Mouse (Mus musculus) spleen, postnatal 36 days (tissue): ENCODE data around the gene Ndufs2.

Source experiments
- DNase-seq, 2 experiments: peaks; one replicate each; pipeline ENCODE4 v3.0.0; 2022; ENCODE audit warnings: low spot score in 2 of 2, mixed read lengths in 1 of 2

Ndufs2 gene

DNA sequence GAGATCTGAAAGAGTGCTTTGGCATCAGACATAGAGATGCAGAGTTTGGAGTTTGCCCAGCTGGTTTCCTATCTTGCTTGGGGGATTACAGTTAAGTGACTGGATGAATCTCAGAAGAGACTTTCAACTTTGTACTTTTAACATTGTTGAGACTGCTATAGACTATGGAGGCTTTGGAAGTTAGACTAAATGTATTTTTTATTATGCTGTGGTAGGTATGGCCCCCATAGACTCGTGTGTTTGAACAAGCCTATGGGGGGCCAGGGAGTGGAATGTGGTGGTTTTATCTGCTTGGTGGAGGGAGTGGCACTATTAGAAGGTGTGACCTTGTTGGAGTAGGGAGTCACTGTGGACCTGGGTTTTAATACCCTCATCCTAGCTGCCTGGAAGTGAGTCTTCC lies 51.7 kb downstream of the Ndufs2 start:
- no peak for DNase-seq

DNA sequence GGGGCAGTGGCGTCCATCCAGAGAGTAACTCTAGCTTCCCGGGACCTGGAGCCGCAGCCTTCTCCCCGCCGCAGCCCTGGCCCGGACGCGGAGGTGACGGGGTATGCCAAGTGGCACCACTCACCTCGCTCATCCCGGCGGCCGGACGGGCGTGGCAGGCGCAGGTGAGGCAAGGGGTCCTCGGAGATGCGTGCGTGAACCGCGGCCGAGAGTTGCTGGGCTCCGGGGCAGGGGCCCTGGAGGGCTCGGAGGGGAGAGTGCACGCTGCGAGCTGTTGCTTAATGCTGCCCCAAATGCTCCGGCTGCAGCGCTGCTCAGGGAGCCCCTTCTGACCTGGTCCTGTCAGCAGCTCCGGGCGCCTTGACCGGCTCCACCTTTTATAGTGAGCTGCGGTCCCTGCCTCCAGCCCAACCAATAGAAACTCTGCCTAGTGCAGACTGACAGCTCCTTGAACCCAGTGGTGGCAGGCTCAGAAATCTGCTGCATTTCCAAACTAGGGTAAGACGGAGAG lies 55.2 kb downstream of the Ndufs2 start, which contains the start of gene Pcp4l1:
TSS of gene Pcp4l1 (minus strand) at position 382 of the 511 bp plus-strand sequence.
- peak; percentile 10 to 17 for DNase-seq

DNA sequence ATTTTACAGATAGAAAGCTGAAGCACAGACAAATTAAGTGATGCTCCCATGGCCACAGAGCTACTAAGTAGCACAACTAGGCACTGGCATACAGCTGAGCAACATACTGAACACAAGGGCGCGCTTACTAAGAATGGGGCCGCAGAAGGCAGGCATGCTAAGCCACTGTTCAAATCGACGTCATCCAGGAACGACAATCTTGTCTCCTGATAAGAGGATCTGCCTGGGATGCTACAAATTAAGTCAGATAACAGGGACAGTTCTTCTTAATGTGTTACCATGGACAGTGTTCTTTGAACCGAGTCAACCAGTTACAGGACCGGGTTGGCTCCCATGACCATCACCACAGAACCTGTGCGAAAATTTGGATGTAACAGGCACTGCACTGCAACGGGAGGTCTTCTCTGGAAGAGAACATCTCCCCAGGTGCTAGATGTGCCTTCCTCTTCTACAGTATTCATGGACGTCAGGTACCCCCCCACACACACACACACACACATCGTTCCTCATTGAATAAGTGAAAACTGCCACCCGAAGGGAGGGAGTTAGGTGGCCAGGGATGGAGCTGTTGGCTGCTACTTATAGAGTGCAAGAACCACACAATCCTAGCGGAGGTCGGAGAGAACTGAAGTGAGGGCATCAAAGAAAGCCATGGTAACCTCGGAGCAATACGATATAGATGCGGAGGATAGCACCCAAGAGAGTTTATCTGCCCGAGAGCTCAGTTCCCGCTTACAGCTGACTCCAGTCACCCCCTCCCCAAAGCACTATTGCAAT lies 56.0 kb downstream of the Ndufs2 start:
- no peak for DNase-seq

DNA sequence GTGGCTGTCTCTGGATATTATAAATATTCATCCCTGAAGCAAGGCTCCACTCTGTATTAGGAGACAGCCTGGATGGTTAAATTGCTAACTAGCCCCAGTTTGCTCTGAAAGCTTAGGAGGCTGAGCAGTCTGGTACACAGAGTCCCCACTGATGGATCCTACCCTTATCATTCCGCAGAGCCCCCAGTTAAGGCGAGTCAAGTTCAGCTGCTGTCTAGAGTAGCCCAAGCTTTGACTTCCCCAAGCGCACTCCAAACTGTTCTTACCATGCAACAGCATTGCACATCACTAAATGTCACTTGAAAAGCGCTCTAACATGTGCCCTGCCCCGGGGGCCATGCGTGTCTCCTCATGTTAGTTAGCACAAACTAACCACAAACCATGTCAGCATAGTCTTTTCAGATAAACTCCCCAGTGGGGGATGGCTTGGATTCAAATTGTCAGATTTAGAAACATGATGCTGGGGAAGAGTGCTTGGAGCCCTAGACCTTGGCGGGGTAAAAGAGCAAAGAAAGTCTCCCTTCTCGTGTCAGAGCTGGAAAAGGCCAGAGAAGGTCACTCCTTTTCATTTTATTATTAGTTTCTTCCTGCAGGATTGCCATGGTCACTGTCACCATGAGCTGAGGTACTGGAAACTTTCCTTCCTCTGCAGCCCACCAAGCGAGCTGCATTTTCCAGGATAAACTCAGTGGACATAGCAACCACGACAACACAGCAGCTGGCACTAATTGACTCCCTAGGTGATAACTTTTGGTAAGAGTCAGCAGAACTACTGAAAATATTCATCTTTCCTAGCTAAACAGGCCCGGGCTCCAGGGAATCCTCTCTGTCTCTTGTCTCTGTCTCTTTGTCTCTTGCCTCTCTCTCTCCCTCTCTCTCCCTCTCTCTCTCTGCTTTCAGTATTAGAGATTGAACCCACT lies 57.0 kb downstream of the Ndufs2 start:
- no peak for DNase-seq

DNA sequence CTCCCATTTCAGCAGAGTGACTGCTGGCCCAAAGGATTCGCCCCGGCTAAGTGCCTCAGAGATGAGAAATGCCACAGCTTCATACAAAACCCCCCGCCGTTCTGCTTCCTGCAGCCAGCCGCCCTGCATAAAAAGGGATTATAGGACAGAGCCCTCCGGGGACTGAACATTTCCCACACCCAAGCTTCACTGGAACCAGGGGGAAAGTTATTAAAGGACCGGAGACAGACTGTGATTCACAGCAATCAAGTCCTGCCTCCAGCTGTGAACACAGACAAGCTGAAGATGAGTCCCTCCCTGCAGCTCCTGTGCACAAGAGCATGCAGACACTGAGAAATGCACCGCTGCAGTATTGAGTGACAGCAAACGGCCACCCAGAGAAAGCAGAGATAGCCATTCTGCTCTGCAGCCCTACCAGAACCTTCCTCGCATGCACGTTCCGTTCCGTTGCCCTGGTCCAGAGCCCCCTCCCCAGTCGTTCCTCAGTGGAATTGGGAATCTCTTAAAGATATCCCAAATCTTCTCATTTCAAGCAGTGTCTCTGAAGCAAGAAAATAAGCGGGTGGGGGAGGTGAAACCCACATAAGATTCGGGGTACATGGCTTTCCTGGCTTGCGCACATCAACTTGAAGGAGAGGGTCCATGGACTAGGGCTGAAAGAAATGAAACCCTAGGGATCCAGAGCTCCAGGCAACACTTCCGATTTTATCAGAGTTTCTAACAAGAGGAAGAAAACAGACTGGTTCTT lies 57.9 kb downstream of the Ndufs2 start:
- no peak for DNase-seq

DNA sequence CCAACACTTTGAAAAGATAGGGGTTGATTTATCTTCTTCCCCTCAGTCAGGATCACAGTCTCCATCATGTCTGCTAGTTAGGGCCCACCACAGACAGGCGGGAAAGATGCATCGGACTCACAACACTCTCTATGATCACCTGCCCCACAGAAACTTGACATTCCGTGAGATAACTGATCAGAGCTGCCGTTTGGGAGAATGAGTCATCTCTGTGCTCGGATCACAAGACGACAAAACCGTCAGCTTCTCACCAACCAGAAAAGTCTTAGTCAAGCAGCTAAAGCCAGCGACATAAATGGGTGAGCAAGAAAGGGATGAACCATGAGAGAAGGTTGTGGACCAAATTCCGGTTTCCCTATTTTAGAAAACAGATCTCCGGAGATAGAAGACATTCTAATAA lies 58.9 kb downstream of the Ndufs2 start:
- no peak for DNase-seq

DNA sequence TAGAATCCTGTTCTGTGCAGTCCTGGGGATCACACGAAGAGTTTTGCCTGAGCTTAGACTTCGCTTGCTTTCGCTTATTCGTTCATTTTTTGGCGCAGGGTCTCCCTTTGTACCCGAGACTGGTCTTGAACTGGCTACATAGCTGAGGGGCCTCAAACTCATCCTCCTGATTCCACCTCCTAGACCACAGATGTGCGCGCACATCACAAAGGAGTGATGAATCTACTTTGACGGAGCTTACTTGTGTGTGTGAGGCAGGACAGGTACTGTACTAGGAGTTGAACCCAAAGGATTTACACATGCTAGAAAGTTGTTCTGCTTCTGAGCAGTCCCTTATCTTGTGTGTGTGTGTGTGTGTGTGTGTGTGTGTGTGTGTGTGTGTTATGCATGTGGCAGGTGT lies 60.4 kb downstream of the Ndufs2 start:
- no peak for DNase-seq

DNA sequence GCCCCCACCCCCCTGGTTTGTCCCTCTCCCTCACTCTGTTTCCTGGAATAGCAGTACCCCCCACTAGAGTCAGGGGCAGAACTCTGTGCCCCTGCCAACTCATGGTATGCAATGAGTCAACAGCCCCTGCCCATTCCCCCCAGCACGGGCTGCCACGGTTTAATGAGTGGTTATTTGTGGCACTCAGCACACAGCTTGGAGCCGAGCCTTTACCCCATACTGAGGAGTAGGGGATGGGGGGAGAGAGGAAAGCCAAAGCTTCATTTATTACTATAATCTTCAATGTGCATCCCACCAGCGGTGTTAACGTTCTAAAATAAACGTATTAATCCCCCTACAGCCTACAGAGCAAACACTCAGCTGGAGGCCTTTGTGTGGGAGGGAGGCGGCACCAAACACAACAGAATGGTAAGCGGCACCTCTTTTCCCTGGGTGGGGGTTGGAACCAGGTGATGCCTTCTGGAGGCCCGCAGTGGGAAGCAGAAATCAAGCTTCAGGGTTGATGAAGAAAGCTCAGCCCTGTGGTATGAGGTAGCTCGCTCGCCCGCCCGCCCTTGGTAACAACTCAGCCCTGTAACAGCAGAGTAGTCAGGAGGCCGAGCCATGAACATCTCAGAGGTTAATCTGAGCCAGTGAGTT lies 61.6 kb downstream of the Ndufs2 start:
- DNase-seq: no peak

DNA sequence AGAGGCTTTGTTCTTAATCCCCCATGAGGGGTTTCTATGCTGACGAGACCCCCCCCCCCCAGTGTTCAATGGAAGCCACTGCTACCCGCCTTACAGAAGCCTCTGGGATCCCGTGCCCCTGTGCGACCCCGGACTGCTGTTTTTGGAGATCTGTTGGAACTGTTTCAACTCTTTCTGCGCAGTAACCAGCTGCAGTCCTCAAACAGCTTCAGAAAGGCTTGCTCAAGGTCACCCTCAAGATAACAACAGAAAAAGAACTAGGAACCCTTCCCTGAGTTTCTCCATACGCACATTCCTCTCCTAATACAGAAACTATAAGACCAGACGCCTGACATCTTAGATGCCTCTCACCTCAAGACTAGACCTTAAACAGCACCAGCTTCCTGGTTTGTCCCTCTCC lies 62.1 kb downstream of the Ndufs2 start:
- no peak for DNase-seq

DNA sequence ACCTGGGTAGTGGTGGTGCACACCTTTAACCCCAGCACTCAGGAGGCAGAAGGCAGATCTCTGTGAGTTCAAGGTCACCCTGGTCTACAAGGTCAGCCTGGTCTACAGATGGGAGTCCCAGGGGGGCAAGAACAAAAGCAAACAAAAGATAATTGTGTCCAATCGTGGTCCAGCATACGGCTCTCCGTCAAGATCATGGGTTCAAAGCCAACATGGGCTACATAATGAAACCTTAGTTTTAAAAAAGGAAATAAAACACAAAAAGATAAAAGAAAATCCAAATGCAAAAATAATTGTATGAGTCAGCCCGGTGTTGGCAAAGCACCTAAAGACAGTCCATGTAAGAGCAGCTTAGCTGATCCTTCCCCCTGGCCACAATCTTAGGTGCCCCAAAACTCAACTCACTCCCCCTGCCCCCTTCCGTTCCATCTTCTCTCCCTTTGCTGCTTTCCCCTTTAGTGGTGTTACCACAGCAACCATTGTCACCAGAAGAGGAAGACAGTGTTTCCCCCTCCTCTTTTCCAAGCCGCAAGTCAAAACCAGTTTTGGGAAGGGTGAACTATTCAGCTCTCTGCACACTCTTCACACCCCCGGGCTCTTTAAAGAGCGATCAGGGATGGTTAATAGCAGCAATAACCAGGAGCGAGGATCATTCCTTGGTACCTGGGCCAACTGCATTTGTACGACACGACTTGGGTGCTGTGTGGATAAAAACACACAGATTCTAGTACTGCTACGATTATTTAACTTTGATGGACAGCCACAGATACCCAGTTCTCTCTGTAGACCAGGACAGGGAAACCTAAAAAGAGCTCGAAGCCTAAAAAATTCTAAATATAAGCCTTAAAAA lies 63.1 kb downstream of the Ndufs2 start:
- DNase-seq: no peak

DNA sequence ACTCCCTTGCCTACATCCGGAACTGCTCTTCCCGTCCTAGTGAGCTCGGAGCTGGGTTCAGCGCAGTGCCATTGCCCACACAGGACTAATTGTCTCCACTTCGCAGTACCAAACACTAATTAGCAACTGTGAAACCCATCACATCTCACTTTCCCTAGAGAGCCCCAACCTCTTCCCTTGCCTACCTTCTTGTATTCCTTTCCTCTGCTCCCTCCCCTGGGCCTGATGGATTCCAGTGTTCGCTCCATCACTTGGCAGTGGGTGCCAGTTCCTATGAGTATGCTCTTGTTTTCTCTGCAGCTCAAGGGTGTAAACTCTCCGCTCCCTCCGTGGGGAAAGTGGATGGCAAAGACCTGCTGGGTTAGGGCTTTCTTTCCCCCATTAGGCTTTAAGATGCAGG lies 65.5 kb downstream of the Ndufs2 start:
- no peak for DNase-seq
